In the genomic region with DNA sequence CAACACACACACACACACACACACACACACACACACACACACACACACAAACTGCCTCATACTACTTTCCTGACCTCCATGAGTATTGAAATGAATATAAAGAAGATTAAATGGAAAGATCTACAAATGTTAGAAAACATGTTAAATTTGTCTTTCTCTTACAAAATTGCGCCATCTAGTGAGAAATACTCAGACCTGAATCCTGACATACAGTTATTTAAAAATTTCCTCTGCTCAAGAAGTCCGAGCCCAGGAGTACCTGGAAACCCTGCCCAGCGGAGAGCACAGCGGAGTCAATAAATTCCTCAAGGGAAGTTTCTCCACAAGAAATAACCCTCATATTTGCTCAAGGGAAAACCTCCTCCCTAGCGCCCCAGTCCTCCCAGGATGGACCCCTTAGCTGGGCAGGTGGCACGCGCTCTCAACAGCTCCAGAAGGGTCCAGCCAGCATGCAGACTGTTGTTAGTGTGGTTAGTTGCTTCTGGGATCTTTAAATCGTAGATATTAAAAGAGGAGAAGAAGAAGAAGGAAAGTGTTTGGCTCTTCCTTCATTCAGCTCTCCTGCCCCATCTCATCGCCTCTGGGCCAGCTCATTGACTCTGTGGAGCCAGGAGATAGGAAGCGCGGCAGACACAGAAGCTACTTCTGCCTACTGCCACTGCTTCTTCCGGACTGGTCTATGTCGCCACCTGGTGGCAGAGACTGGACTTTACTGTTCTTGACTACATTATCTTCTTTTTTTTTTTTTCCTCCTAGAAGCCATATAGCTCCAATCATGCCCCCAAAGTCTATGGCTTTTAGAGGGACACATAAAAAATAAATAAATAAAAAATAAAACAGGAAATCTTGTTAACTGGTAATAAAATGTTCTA, we compare ENCODE assay signal across 9 mouse cellular contexts. TPM values are rescaled to one million over a fixed set of nuclear protein-coding genes. Genes with fewer than 3 reads are reported as not detected.
A peak's percentile ranks its signal among the peaks of the same experiment; 100 is the strongest.
DNase-seq lines count a peak whose midpoint lies in the region; ATAC-seq lines count a peak whose summit lies in the region.
"Had no signal": no experiment of that assay in that cellular context is flagged by ENCODE, and none has a peak within 500 bp of the region (broad histone marks: within the 10 kb centered on the region; RNA-seq: fewer than 3 reads in every experiment).

No protein-coding gene starts in this region.

- H3K4me1 ChIP-seq in hindbrain, embryonic 10.5 days (replicated peaks), result no peaks in the 10 kb centered on the region
- no peaks in the 10 kb centered on the region for H3K4me1 ChIP-seq in hindbrain, embryonic 16.5 days (ENCODE audit: control insufficient read depth, insufficient read depth, low read depth, low read length)
- H3K4me1 ChIP-seq: midbrain, embryonic 12.5 days had no signal

- intact Hi-C loops in left cerebral cortex, postnatal 10 days (cut with DNase I), result loop anchor here (5.0 kb wide), 1 partner anchor 484 kb away; no protein-coding TSS in a partner anchor

- H3K9me3 ChIP-seq in hindbrain, embryonic 10.5 days, result peaks cover 35% of the 10 kb centered on the region
- H3K9me3 ChIP-seq in hindbrain, embryonic 16.5 days (ENCODE audit: control insufficient read depth, low read length), result peaks cover 7% of the 10 kb centered on the region; the same call in 1 of the 2 replicates

- H3K27me3 ChIP-seq in hindbrain, embryonic 10.5 days (ENCODE audit: insufficient read depth, poor library complexity, severe bottlenecking), result no peaks in the 10 kb centered on the region
- no peaks in the 10 kb centered on the region for H3K27me3 ChIP-seq in hindbrain, embryonic 16.5 days (replicated peaks; ENCODE audit: control insufficient read depth, insufficient read depth, low read length)
- H3K27me3 ChIP-seq: midbrain, embryonic 12.5 days had no signal

- no peak overlapping the region for H3K27ac ChIP-seq in hindbrain, embryonic 10.5 days
- H3K27ac ChIP-seq in hindbrain, embryonic 16.5 days (ENCODE audit: low read depth, low read length), result no peak overlapping the region
- H3K27ac ChIP-seq: midbrain, embryonic 12.5 days had no signal

- WGBS in hindbrain, embryonic 10.5 days, result 61% methylated on average over 13 of the region's 13 CpGs
- WGBS in hindbrain, embryonic 16.5 days, result 63% methylated on average over 13 of the region's 13 CpGs

- no peak overlapping the region for H3K4me2 ChIP-seq in hindbrain, embryonic 16.5 days (ENCODE audit: low read length)
- H3K4me2 ChIP-seq: midbrain, embryonic 12.5 days had no signal

- DNase-seq in hindbrain, embryonic 10.5 days (ENCODE audit: low spot score), result peak; percentile 21
- DNase-seq in WW6 (ENCODE audit: low read depth, low spot score), result peak; percentile 39
- DNase-seq in embryo, embryonic 10 days (ENCODE audit: low spot score), result peak; percentile 72
- DNase-seq in heart, postnatal 4 days, result peak; percentile 70
- peak; percentile 1 to 47 for DNase-seq in left cerebral cortex, postnatal 10 days (ENCODE audit: extremely low spot score in 1 of 2, low spot score in 2 of 2)
- peak; percentile 77 for DNase-seq in naive thymus-derived CD4-positive, alpha-beta T cell, adult 2 months (ENCODE audit: low read depth)
- peak; percentile 22 for DNase-seq in testis, postnatal 14 days (ENCODE audit: low spot score)

- H3K4me3 ChIP-seq in hindbrain, embryonic 10.5 days, result no peak overlapping the region
- H3K4me3 ChIP-seq in hindbrain, embryonic 16.5 days (ENCODE audit: low read length), result no peak overlapping the region
- H3K4me3 ChIP-seq: midbrain, embryonic 12.5 days had no signal

- no peak overlapping the region for H3K9ac ChIP-seq in hindbrain, embryonic 16.5 days (ENCODE audit: low read depth, low read length)
- H3K9ac ChIP-seq: midbrain, embryonic 12.5 days had no signal

- no peak for ATAC-seq in hindbrain, embryonic 16.5 days

- H3K36me3 ChIP-seq in hindbrain, embryonic 10.5 days, result no peaks in the 10 kb centered on the region
- H3K36me3 ChIP-seq in hindbrain, embryonic 16.5 days (ENCODE audit: control insufficient read depth, insufficient read depth, low read length), result no peaks in the 10 kb centered on the region
- H3K36me3 ChIP-seq: midbrain, embryonic 12.5 days had no signal

RNA-seq across cellular contexts. Expression of a gene that starts 13.8 kb away (rescaled TPM):
- not detected in 2 replicates for polyA plus RNA-seq in hindbrain, embryonic 10.5 days (2016; fragmentation: Nextera tagmentation; extraction: Ambion mirVana)
- polyA plus RNA-seq in hindbrain, embryonic 16.5 days (2015; fragmentation: Nextera tagmentation; extraction: Ambion mirVana), result not detected in 2 replicates
- total RNA-seq in heart, postnatal 4 days (2021), result not detected
- total RNA-seq in left cerebral cortex, postnatal 10 days (2021), result not detected
- polyA plus RNA-seq: midbrain, embryonic 12.5 days had no signal

RNA-seq across cellular contexts. Expression of a gene that starts 38.1 kb away (rescaled TPM):
- not detected in 2 replicates for polyA plus RNA-seq in hindbrain, embryonic 10.5 days (2016; fragmentation: Nextera tagmentation; extraction: Ambion mirVana)
- polyA plus RNA-seq in hindbrain, embryonic 16.5 days (2015; fragmentation: Nextera tagmentation; extraction: Ambion mirVana), result not detected in 2 replicates
- total RNA-seq in heart, postnatal 4 days (2021), result not detected
- total RNA-seq in left cerebral cortex, postnatal 10 days (2021), result not detected
- polyA plus RNA-seq: midbrain, embryonic 12.5 days had no signal

RNA-seq across cellular contexts. Expression of a gene that starts 47.3 kb away (rescaled TPM):
- not detected in 2 replicates for polyA plus RNA-seq in hindbrain, embryonic 10.5 days (2016; fragmentation: Nextera tagmentation; extraction: Ambion mirVana)
- polyA plus RNA-seq in hindbrain, embryonic 16.5 days (2015; fragmentation: Nextera tagmentation; extraction: Ambion mirVana), result not detected in 2 replicates
- not detected for total RNA-seq in heart, postnatal 4 days (2021)
- total RNA-seq in left cerebral cortex, postnatal 10 days (2021), result not detected
- polyA plus RNA-seq: midbrain, embryonic 12.5 days had no signal

Comparison
In these comparisons a context has a peak if more than half of its experiments do, and no peak if none do; other contexts are left out.
1. DNase-seq: peak in every context shown above with its lines; median percentile 77 in naive thymus-derived CD4-positive, alpha-beta T cell, adult 2 months; 72 in embryo, embryonic 10 days; 70 in heart, postnatal 4 days; 39 in WW6; 24 in left cerebral cortex, postnatal 10 days; 22 in testis, postnatal 14 days; 21 in hindbrain, embryonic 10.5 days.